Mouse (Mus musculus) heart, postnatal 36 days (tissue): ENCODE data around the gene Pfkfb3. TPM values are rescaled to one million over a fixed set of nuclear protein-coding genes. Genes with fewer than 3 reads are reported as not detected.

Experiments used
- DNase-seq, 2 experiments: peaks; one replicate each; pipeline ENCODE4 v3.0.0; 2021 to 2022
- intact Hi-C: fragments of 180-260 bp; cut with DNase I; formaldehyde crosslinking; loops from one replicate; pipeline ENCODE4 v1.15.1; 2025
- total RNA-seq, 2 experiments: library from RNA; stranded (reverse); gene quantifications; 2 replicates each; pipeline ENCODE4 v1.2.3; 2021

The Pfkfb3 gene
- total RNA-seq: 10 to 100 TPM in 1 of 2 experiments, 1 to 10 TPM in 1; 8.1 to 10.9 TPM

GRCm38 (mm10) chr2:11553471-11554400 lies at the start of gene Pfkfb3:
Pfkfb3 (minus strand) TSS chr2:11554077.
- peak; percentile 81 to 83 for DNase-seq
- intact Hi-C loops: no loop called here

DNA sequence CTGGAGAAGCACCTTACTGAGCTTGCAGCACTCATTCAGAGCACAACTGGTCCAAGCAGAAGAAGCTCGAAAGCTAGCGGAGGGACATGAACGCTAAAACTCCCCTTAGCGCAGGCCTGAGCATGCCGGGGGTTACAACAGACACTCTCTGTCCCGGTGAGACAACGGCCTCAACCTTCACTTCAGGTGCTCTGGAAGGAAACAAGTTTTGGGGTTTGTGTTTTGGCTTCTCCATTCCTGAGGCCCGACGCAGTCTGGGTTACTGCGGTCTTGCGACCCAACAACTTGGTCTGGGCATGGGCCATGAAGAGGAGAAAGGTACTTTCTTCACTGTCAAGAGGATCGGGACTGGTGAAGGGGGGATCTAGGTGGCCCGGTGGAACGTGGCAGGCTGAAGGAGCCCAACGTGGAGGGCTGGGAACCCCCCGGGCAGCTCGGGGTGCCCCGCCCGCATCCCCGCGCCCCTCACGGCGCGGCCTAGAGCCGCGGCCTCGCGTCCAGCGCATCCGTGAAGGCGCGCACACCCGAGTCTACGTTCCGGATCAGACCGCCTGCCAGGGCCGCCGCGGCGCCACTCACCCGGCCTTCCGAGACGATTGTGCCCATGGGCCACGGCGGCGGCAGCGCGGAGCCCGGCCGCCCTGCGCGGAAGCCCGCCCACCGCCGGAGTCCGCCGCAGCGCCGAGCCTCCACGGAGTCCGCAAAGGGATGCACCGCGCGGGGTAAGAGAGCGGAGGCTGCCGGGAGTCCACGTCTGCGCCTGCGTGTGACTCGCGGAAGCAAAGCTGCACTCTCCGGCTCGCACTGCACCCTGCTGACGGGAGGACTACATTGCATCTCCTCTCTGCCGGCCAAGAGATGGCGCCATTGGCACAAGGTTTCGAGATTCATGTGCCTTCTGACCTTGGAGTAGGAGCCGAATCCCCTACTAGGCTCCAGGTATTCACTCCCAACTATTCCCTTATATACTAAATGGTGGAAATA lies 48.9 kb upstream of the Pfkfb3 start:
- peak; percentile 95 to 98 for DNase-seq
- intact Hi-C loops: loop anchor here (5.0 kb wide), 5 partner anchors 45 to 175 kb away; partner anchors contain the start of genes Ankrd16, Fbh1 and Il15ra

GRCm38 (mm10) chr2:11601795-11602194 lies 47.9 kb upstream of the Pfkfb3 start:
- intact Hi-C loops: loop anchor here (5.0 kb wide), 5 partner anchors 44 to 176 kb away; partner anchors contain the start of genes Ankrd16, Fbh1 and Il15ra
- no peak for DNase-seq

GRCm38 (mm10) chr2:11597906-11598305 lies 44.0 kb upstream of the Pfkfb3 start:
- DNase-seq: no peak
- intact Hi-C loops: no loop called here

GRCm38 (mm10) chr2:11596690-11597089 lies 42.8 kb upstream of the Pfkfb3 start:
- intact Hi-C loops: no loop called here

GRCm38 (mm10) chr2:11587996-11588395 lies 34.1 kb upstream of the Pfkfb3 start:
- intact Hi-C loops: no loop called here
- DNase-seq: no peak

More at GRCm38 (mm10) chr2:11596690-11597089, 42.8 kb upstream of the Pfkfb3 start:
- no peak for DNase-seq

- intact Hi-C loops: no loop called here
- no peak for DNase-seq
Measured at GRCm38 (mm10) chr2:11579399-11579798, 25.5 kb upstream of the Pfkfb3 start.

- DNase-seq: no peak
- intact Hi-C loops: no loop called here
Measured at GRCm38 (mm10) chr2:11578187-11578586, 24.3 kb upstream of the Pfkfb3 start.

GRCm38 (mm10) chr2:11573684-11574083 lies 19.8 kb upstream of the Pfkfb3 start:
- DNase-seq: no peak
- intact Hi-C loops: no loop called here

DNA sequence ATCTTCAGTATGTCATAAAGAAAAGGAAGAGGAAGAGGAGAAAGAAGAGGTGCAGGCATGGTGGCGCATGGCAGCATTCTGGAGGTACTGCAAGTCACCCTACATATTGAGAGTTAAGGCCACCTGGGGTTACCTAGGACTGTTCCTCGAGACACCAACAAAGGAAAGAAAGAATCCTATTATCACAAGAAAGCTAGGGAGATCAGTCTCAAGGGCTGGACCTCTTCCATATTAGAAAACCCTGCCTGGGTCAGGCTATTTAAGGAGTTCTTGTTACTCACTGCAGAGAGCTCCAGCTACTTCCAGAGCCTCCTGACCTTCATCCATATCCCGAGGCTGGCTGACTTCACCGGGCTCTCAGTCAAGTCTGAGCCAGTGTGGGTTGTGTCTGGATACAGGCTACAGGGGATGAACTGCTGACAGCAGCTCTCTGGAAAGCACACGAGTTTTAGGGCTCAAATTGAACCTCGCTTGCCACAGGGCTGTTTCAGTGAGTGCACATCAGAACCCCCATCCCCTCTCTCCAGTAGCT lies 17.2 kb upstream of the Pfkfb3 start:
- intact Hi-C loops: no loop called here
- no peak for DNase-seq

- no peak for DNase-seq
- intact Hi-C loops: no loop called here
Measured at GRCm38 (mm10) chr2:11568471-11568870, 14.6 kb upstream of the Pfkfb3 start.

DNA sequence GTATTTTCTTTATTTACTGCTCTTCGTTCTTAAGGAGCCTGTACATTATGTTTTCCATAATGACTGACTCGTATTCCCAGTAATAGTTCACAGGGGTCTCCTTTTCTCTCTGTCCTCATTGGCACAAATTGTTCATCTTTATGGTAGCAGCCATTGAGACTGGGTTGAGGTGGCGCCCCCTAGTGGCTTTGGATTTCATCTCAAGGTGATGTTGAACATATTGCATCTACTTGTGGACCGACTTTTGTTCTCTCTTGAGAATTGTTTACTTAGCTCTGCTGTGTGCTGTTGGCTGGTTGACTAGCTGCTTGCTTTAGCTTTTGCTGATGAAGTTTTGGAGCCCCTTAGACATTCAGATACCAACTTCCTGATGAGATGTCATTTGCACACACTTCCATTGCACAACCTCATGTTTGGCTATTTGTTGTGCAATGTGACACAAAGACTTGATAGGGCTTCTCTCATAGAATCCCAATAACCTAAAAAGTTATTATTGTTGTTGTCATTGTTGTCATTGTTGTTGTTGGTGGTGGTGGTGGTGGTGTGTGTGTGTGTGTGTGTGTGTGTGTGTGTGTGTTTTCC lies 14.0 kb upstream of the Pfkfb3 start:
- intact Hi-C loops: no loop called here
- peak in 1 of 2 experiments; percentile 61 for DNase-seq

- intact Hi-C loops: no loop called here
- no peak for DNase-seq
Measured at GRCm38 (mm10) chr2:11566898-11567297, 13.0 kb upstream of the Pfkfb3 start.

GRCm38 (mm10) chr2:11566241-11566640 lies 12.4 kb upstream of the Pfkfb3 start:
- intact Hi-C loops: no loop called here
- DNase-seq: no peak

- intact Hi-C loops: no loop called here
- DNase-seq: no peak
Measured at GRCm38 (mm10) chr2:11564768-11565167, 10.9 kb upstream of the Pfkfb3 start.

- intact Hi-C loops: no loop called here
Measured at GRCm38 (mm10) chr2:11563256-11563655, 9.4 kb upstream of the Pfkfb3 start.

DNA sequence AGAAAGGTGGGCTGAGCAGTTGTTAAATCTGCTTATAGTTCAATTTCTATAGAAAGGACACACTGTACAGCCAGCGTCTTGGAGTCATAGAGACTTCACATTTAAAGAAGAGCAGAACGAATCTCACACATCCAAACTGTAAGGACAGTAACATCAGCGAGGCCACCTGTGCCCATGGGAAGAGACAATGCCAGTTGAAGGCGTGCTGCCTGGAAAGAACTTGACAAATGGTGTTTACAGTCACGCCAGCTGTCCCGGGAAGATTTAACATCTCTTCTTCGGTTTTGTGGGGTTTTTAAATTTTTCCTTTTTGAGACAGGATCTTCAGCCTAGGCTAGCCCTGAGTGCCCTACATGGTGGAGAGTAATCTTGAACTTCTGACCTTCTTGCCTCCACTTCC lies 4.8 kb upstream of the Pfkfb3 start:
- intact Hi-C loops: loop anchor here (5.0 kb wide), 1 partner anchor 44 kb away; the partner anchor contains the start of gene Rbm17
- DNase-seq: no peak

More at GRCm38 (mm10) chr2:11563256-11563655, 9.4 kb upstream of the Pfkfb3 start:
- no peak for DNase-seq

DNA sequence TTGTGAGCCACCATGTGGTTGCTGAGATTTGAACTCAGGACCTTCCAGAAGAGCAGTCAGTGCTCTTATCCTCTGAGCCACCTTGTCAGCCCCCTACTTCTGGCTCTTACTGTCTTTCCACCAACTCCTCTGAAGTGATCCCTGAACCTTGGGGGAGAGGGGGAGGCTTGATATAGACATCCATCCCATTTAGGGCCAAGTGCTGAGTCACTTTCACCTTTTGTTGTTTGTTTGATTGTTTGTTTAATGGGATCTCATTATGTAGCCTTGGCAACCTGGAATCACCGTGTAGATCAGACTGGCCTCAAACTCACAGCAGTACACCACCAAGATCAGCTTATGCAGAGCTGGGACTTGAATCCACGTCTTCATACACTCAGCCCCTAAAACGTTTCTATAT lies 3.4 kb upstream of the Pfkfb3 start:
- intact Hi-C loops: loop anchor here (5.0 kb wide), 1 partner anchor 45 kb away; the partner anchor contains the start of gene Rbm17
- no peak for DNase-seq

DNA sequence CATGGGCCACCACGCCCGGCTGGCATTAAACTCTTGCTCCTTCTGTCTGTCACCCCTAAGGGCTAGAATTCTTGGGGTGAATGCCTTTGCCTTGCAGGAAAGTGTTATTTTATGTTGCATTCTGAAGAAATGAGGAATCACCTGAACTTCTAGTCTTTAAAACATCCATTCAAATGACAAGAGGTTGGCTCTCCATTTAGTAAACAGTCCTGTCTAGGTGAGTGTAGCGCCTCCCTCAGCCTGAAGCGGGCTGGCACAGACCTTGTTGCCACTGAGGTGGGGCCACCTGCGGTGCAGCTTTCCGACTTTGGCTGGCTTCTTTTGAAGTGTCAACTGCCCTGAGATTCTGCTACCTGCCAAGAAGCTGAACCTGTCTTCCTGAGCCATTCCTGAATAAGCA lies 1.4 kb upstream of the Pfkfb3 start:
- intact Hi-C loops: loop anchor here (5.0 kb wide), 1 partner anchor 47 kb away; the partner anchor contains the start of gene Rbm17
- no peak for DNase-seq

DNA sequence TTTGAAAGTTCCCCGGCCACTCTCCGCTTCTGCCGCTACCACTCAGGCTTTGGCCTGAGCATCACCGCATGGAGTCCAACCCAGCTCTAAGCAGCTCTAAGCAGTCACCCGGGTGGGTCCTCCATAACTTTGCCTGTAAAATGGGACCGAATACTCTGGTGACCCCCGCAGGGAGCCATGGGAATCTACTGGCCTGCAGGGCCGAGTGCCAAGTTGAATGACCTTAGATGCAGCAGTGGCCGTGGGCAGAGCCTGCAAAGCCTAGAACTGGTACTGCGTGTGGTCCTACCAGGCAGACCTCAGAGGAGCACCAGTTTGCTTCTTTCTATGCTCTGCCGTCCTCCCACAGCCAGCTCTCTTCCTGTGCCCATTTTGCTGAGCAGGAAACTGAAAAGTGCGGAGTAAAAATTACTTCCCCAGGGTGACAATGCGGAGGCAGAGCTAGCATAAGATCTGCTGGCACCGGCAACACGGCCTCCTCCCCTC lies 868 bp downstream of the Pfkfb3 start:
- peak; percentile 32 to 41 for DNase-seq
- intact Hi-C loops: no loop called here
